Mouse (Mus musculus) hindbrain, embryonic 12.5 days (tissue): ENCODE results near the gene Cmip. TPM values are rescaled to one million over a fixed set of nuclear protein-coding genes. Genes with fewer than 3 reads are reported as not detected.

Source experiments
- ATAC-seq: fragments of 200-750 bp; cut with Nextera tagmentation; 2 replicates; pipeline ENCODE4 v1.8.0; 2017; ENCODE audit warnings: moderate TSS enrichment; ENCODE audit not compliant: low FRiP score
- H3K27ac ChIP-seq: fragments of 300-500 bp; sonication (generic); 2 replicates; pipeline ENCODE4 v1.5.1; 2016; ENCODE audit warnings: mild to moderate bottlenecking
- H3K27me3 ChIP-seq: fragments of 300-500 bp; sonication (generic); 2 replicates; pipeline ENCODE4 v1.6.1; 2016; ENCODE audit warnings: mild to moderate bottlenecking
- H3K36me3 ChIP-seq: fragments of 300-500 bp; sonication (generic); 2 replicates; pipeline ENCODE4 v1.6.1; 2016; ENCODE audit warnings: mild to moderate bottlenecking
- H3K4me1 ChIP-seq: fragments of 300-500 bp; sonication (generic); 2 replicates; pipeline ENCODE4 v1.6.1; 2016
- H3K4me2 ChIP-seq: fragments of 300-500 bp; sonication (generic); replicated peaks from 2 replicates; pipeline ENCODE4 v1.6.1; 2016; ENCODE audit warnings: mild to moderate bottlenecking
- H3K4me3 ChIP-seq: fragments of 300-500 bp; sonication (generic); 2 replicates; pipeline ENCODE4 v1.5.1; 2016; ENCODE audit warnings: mild to moderate bottlenecking
- H3K9ac ChIP-seq: fragments of 300-500 bp; sonication (generic); 2 replicates; pipeline ENCODE4 v1.6.1; 2016; ENCODE audit warnings: mild to moderate bottlenecking, moderate library complexity
- H3K9me3 ChIP-seq: fragments of 300-500 bp; sonication (generic); replicated peaks from 2 replicates; pipeline ENCODE4 v1.6.1; 2016; ENCODE audit warnings: mild to moderate bottlenecking
- WGBS: fragments of 180-500 bp; shearing (Covaris S2); methylation state at CpG from one replicate; pipeline ENCODE4 v1.1.7; 2016; 5-methylcytosine and 5-hydroxymethylcytosine counted together
- polyA plus RNA-seq: library from polyadenylated mRNA; unstranded; fragments of >200 nt; fragmentation: Nextera tagmentation; extraction: Ambion mirVana; gene quantifications from 2 replicates; pipeline ENCODE4 v1.2.1, GENCODE M21; 2016

Cmip gene
- polyA plus RNA-seq, 1 experiment from 2014 or later, result 64.6 TPM

GRCm38 (mm10) chr8:117471655-117472054, 214.8 kb downstream of the Cmip start:
- Histone ChIP-seq H3K9ac (no peak overlapping the region), H3K27ac (no peak overlapping the region), H3K27me3 (no peaks in the 10 kb centered on the region), H3K4me1 (peaks cover 16% of the 10 kb centered on the region), H3K4me3 (no peak overlapping the region), H3K4me2 (no peak overlapping the region), H3K36me3 (no peaks in the 10 kb centered on the region), H3K9me3 (no peaks in the 10 kb centered on the region)
- ATAC-seq, result no peak
- 77% methylated on average over 9 of the region's 9 CpGs for WGBS

GRCm38 (mm10) chr8:117472332-117472731, 215.5 kb downstream of the Cmip start:
- H3K36me3 ChIP-seq, result no peaks in the 10 kb centered on the region
- 89% methylated on average over 4 of the region's 4 CpGs for WGBS
- ATAC-seq, result no peak
- no peak overlapping the region for H3K9ac ChIP-seq
- H3K4me2 ChIP-seq, result no peak overlapping the region
- H3K9me3 ChIP-seq, result no peaks in the 10 kb centered on the region
- H3K4me1 ChIP-seq, result peaks cover 16% of the 10 kb centered on the region
- H3K4me3 ChIP-seq, result no peak overlapping the region
- H3K27me3 ChIP-seq, result no peaks in the 10 kb centered on the region
- no peak overlapping the region for H3K27ac ChIP-seq

GRCm38 (mm10) chr8:117474944-117475343, 218.1 kb downstream of the Cmip start:
- Histone ChIP-seq H3K36me3 (no peaks in the 10 kb centered on the region), H3K9ac (no peak overlapping the region), H3K4me3 (no peak overlapping the region), H3K9me3 (no peaks in the 10 kb centered on the region), H3K4me1 (peaks cover 11% of the 10 kb centered on the region), H3K4me2 (no peak overlapping the region), H3K27ac (no peak overlapping the region), H3K27me3 (no peaks in the 10 kb centered on the region)
- WGBS, result 3% methylated on average over 5 of the region's 5 CpGs
- 0 out of 2 replicates have a peak, but pooled peaks have one; percentile 10 for ATAC-seq

- H3K9me3 ChIP-seq, result no peaks in the 10 kb centered on the region
- no peak overlapping the region for H3K4me3 ChIP-seq
- no peak overlapping the region for H3K4me2 ChIP-seq
- H3K36me3 ChIP-seq, result no peaks in the 10 kb centered on the region
- H3K27ac ChIP-seq, result no peak overlapping the region
- 77% methylated on average over 7 of the region's 7 CpGs for WGBS
- H3K9ac ChIP-seq, result no peak overlapping the region
- H3K27me3 ChIP-seq, result no peaks in the 10 kb centered on the region
- peaks cover 2% of the 10 kb centered on the region; the same call in 1 of the 2 replicates for H3K4me1 ChIP-seq
- no peak for ATAC-seq
These were observed 219.0 kb downstream of the Cmip start for GRCm38 (mm10) chr8:117475819-117476218.

GRCm38 (mm10) chr8:117478082-117478481, 221.2 kb downstream of the Cmip start:
- no peak overlapping the region for H3K4me3 ChIP-seq
- H3K27ac ChIP-seq, result no peak overlapping the region
- ATAC-seq, result no peak
- H3K9ac ChIP-seq, result no peak overlapping the region
- H3K36me3 ChIP-seq, result no peaks in the 10 kb centered on the region
- H3K4me1 ChIP-seq, result no peaks in the 10 kb centered on the region
- no peaks in the 10 kb centered on the region for H3K9me3 ChIP-seq
- no peak overlapping the region for H3K4me2 ChIP-seq
- H3K27me3 ChIP-seq, result no peaks in the 10 kb centered on the region

- no peaks in the 10 kb centered on the region for H3K36me3 ChIP-seq
- H3K4me3 ChIP-seq, result no peak overlapping the region
- H3K9me3 ChIP-seq, result no peaks in the 10 kb centered on the region
- WGBS, result 91% methylated on average over 9 of the region's 9 CpGs
- H3K4me2 ChIP-seq, result no peak overlapping the region
- H3K27ac ChIP-seq, result no peak overlapping the region
- no peaks in the 10 kb centered on the region for H3K27me3 ChIP-seq
- no peak overlapping the region for H3K9ac ChIP-seq
- no peak for ATAC-seq
- no peaks in the 10 kb centered on the region for H3K4me1 ChIP-seq
These were observed 223.1 kb downstream of the Cmip start for GRCm38 (mm10) chr8:117479996-117480395.

- no peak overlapping the region for H3K27ac ChIP-seq
- WGBS, result 75% methylated on average over 5 of the region's 5 CpGs
- no peak for ATAC-seq
- no peaks in the 10 kb centered on the region for H3K27me3 ChIP-seq
- no peaks in the 10 kb centered on the region for H3K36me3 ChIP-seq
- no peaks in the 10 kb centered on the region for H3K9me3 ChIP-seq
- H3K4me3 ChIP-seq, result no peak overlapping the region
- H3K9ac ChIP-seq, result no peak overlapping the region
- H3K4me2 ChIP-seq, result no peak overlapping the region
- no peaks in the 10 kb centered on the region for H3K4me1 ChIP-seq
These were observed 223.7 kb downstream of the Cmip start for GRCm38 (mm10) chr8:117480516-117480915.

- no peak overlapping the region for H3K4me2 ChIP-seq
- H3K36me3 ChIP-seq, result no peaks in the 10 kb centered on the region
- H3K4me3 ChIP-seq, result no peak overlapping the region
- H3K27me3 ChIP-seq, result no peaks in the 10 kb centered on the region
- H3K9me3 ChIP-seq, result no peaks in the 10 kb centered on the region
- H3K9ac ChIP-seq, result no peak overlapping the region
- ATAC-seq, result no peak
- H3K27ac ChIP-seq, result no peak overlapping the region
- WGBS, result 88% methylated on average over 5 of the region's 5 CpGs
- no peaks in the 10 kb centered on the region for H3K4me1 ChIP-seq
These were observed 225.0 kb downstream of the Cmip start for GRCm38 (mm10) chr8:117481830-117482229.

GRCm38 (mm10) chr8:117484731-117485130, 227.9 kb downstream of the Cmip start:
- Histone ChIP-seq H3K4me2 (no peak overlapping the region), H3K27ac (no peak overlapping the region)

GRCm38 (mm10) chr8:117485316-117485715, 228.5 kb downstream of the Cmip start:
- ATAC-seq, result no peak
- 95% methylated on average over 1 of the region's 1 CpGs for WGBS

More at GRCm38 (mm10) chr8:117484731-117485130, 227.9 kb downstream of the Cmip start:
- H3K4me3 ChIP-seq, result no peak overlapping the region
- WGBS, result 89% methylated on average over 8 of the region's 8 CpGs
- no peak for ATAC-seq
- no peak overlapping the region for H3K9ac ChIP-seq
- H3K4me1 ChIP-seq, result no peaks in the 10 kb centered on the region
- no peaks in the 10 kb centered on the region for H3K9me3 ChIP-seq
- H3K27me3 ChIP-seq, result no peaks in the 10 kb centered on the region
- H3K36me3 ChIP-seq, result no peaks in the 10 kb centered on the region

GRCm38 (mm10) chr8:117488246-117489005, 231.6 kb downstream of the Cmip start:
- Histone ChIP-seq H3K4me2 (no peak overlapping the region), H3K9me3 (no peaks in the 10 kb centered on the region), H3K27ac (no peak overlapping the region), H3K4me1 (peaks cover 5% of the 10 kb centered on the region), H3K4me3 (no peak overlapping the region), H3K27me3 (no peaks in the 10 kb centered on the region), H3K9ac (no peak overlapping the region), H3K36me3 (no peaks in the 10 kb centered on the region)
- ATAC-seq, result no peak
- 82% methylated on average over 10 of the region's 10 CpGs for WGBS

More at GRCm38 (mm10) chr8:117485316-117485715, 228.5 kb downstream of the Cmip start:
- no peak overlapping the region for H3K4me3 ChIP-seq
- H3K4me2 ChIP-seq, result no peak overlapping the region
- H3K27me3 ChIP-seq, result no peaks in the 10 kb centered on the region
- H3K27ac ChIP-seq, result no peak overlapping the region
- no peaks in the 10 kb centered on the region for H3K9me3 ChIP-seq
- no peak overlapping the region for H3K9ac ChIP-seq
- no peaks in the 10 kb centered on the region for H3K4me1 ChIP-seq
- H3K36me3 ChIP-seq, result no peaks in the 10 kb centered on the region

- H3K9ac ChIP-seq, result no peak overlapping the region
- H3K36me3 ChIP-seq, result no peaks in the 10 kb centered on the region
- no peak for ATAC-seq
- H3K4me1 ChIP-seq, result peaks cover 16% of the 10 kb centered on the region
- no peaks in the 10 kb centered on the region for H3K9me3 ChIP-seq
- H3K4me3 ChIP-seq, result no peak overlapping the region
- no peak overlapping the region for H3K27ac ChIP-seq
- peaks cover 26% of the 10 kb centered on the region for H3K27me3 ChIP-seq
- WGBS, result 10% methylated on average over 9 of the region's 9 CpGs
- H3K4me2 ChIP-seq, result no peak overlapping the region
These were observed 236.7 kb downstream of the Cmip start for GRCm38 (mm10) chr8:117493543-117493942.

GRCm38 (mm10) chr8:117494874-117495273, 238.0 kb downstream of the Cmip start:
- ATAC-seq, result no peak
- Histone ChIP-seq H3K4me1 (peaks cover 24% of the 10 kb centered on the region), H3K27ac (no peak overlapping the region), H3K4me2 (no peak overlapping the region), H3K9ac (no peak overlapping the region), H3K36me3 (no peaks in the 10 kb centered on the region), H3K27me3 (peaks cover 36% of the 10 kb centered on the region), H3K9me3 (no peaks in the 10 kb centered on the region), H3K4me3 (no peak overlapping the region)
- WGBS, result 52% methylated on average over 2 of the region's 2 CpGs
